Mouse (Mus musculus) kidney, adult 18-20 months (tissue): ENCODE data around the gene Cap1.
A peak's percentile ranks its signal among the peaks of the same experiment; 100 is the strongest.
"Not testable (repeated sequence)": the region's sequence is repeated elsewhere in the genome, so short reads cannot be mapped to it uniquely, and the experiment has no call there.

Experiments
- DNase-seq: peaks from one replicate; pipeline ENCODE4 v3.0.0; 2021

Cap1 gene

GRCm38 (mm10) chr4:122836403-122836775, 49.5 kb downstream of the Cap1 start:
- DNase-seq: no peak

GRCm38 (mm10) chr4:122835530-122836402, 50.1 kb downstream of the Cap1 start, which contains the start of gene Ppt1:
TSS of gene Ppt1 (plus strand) at chr4:122836242.
- DNase-seq: peak; percentile 89

GRCm38 (mm10) chr4:122831888-122832287, 54.0 kb downstream of the Cap1 start:
- DNase-seq: no peak

- DNase-seq: no peak
Observed at GRCm38 (mm10) chr4:122829339-122829738, 56.5 kb downstream of the Cap1 start.

- no peak for DNase-seq
Observed at GRCm38 (mm10) chr4:122827651-122828050, 58.2 kb downstream of the Cap1 start.

GRCm38 (mm10) chr4:122820941-122821340, 64.9 kb downstream of the Cap1 start:
- not testable (repeated sequence) for DNase-seq

GRCm38 (mm10) chr4:122816202-122816601, 69.7 kb downstream of the Cap1 start:
- no peak for DNase-seq

GRCm38 (mm10) chr4:122811824-122812223, 74.0 kb downstream of the Cap1 start:
- DNase-seq: no peak

- DNase-seq: no peak
Observed at GRCm38 (mm10) chr4:122811180-122811579, 74.7 kb downstream of the Cap1 start.
